Mouse (Mus musculus) frontal cortex, adult (tissue): ENCODE measurements at regions not wholly inside any gene's neighbourhood (a gene's known extent, or its start where the extent isn't known, plus 50 kb on each side); places are given as distances from the start of the nearest gene placed in this dataset.

Experiments
- ATAC-seq: cut with Nextera tagmentation; 2 replicates; pipeline ENCODE4 v1.9.2; 2017; ENCODE audit warnings: mild to moderate bottlenecking, moderate library complexity, mixed read lengths; ENCODE audit not compliant: low TSS enrichment

DNA sequence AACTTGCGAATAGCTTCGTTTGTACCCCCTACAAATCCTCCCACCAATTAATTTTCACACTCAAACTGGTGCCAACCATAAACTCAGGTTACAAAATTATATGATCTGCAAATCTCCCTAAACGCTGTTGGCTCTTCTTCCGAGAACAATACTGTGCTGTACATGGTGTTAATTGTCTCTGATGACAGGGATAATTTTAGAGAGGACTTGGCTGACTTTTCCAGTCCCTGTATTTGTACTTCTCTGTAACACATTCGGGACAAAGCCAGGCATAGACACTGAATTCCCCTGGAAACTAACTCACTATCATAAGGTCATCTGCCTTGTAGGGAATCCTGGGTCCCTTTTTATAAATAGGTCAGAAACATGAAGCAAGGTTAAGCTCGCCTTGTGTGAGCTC, 442.4 kb downstream of the Ppargc1a start:
- no peak for ATAC-seq

DNA sequence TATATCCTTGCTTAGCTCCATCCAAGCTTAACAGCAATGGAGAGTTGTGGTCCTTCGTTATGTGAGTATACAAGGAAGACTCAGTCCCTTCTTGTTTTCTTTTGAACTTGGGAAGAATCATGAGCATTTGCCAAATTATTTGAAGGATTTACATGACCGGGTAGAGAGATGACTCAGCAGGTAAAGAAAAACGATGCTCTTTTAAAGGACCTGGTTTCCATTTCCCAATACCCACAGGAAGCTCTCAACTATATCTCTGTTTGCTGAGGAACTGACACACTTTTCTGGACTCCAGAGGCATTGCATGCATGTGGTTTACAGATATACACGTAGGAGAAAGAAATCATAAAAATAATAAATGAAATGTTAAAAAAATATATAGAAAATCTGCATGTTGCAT, 457.5 kb downstream of the Ppargc1a start:
- ATAC-seq: no peak

DNA sequence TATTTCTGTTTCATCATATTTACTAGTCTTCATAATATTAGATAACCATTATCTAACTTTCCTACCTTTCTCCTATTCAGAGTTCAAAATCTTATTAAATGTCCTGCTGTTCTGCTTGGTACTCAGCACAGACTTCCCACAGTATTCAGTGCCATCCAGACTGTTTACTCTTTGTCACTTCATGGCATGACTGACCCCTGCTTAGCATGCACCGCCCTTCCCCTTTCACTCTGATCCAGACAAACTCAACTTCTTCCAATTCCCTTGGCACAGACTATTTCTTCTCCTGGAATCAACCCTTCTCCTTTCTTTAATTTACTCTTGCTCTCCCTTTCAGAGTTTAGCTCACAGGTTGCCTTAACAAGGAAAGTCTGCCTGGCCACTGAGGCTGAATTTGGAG, 458.8 kb downstream of the Ppargc1a start:
- ATAC-seq: no peak

DNA sequence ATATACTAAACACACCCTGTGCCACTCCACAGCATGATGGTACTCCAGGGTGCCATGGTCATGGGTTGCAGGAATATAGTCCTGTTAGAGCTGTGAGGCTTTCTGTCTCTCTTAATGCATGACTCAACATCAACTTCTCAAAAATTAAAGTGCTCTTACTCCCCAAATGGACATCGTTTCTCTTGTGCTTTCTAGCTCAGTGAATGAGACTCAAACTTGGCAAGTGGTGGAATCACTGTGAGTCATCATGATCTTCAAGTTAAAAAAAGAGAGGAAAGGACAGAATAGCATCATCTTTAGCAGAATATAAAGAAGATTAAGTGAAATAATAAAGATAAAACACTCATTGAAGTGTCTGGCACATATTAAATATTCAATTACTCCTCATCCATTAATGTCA, 459.3 kb downstream of the Ppargc1a start:
- ATAC-seq: peak; percentile 97

GRCm38 (mm10) chr5:51099902-51100301, 467.6 kb downstream of the Ppargc1a start:
- ATAC-seq: no peak

DNA sequence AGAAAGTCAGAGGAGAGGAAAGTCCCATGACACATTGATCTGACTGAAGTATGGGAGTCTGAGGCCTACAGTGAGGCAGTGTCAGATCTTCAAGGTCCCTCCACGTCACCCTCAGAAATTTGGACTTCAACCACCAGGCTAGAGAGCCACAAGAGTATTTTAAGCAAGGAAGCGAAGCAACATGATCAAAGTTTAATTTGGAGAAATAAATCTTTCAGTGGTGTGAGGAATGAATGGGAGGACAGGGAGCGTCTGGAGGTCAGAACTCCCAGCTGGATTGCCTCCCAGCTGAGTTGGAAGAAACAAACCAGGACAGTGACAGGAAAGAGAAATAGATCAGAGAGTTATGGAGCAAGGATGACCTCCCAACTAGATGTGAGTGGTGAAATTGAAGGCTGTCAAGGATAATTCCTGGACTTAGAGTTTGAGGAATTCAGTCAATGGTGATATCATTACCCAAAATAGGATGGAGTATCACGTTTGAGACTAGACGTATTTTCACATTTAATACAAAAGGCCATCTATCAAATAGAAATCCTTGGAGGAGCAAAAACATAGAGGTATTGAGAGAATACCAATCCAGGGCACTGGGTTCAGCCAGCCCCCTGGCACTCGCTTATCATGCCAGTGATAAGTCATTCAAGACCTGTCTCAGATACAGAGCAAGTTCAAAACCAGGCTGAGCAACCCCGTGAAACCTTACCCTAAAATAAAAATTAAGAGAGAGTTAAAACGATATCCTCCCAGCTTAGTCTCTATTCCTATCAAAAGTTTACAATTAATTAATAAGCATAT, 494.7 kb downstream of the Ppargc1a start:
- no peak for ATAC-seq

DNA sequence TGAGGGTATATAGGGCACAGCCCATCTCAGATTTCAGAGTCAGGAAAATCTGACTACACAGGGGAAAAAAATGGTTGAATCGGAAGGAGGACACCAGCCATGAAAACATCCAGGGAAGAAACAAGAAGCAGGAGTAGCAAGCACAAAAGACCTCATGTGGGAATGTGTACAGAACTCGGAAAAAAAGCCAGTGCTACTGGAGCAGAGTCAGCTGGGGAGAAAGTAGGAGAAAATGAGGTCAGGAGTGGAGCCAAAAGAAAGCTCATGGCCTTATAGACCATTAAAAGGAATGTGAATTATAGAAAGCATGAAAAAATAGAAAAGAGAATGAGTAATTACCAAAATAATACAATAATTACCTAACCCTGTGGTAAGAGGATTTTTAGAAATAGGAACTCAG, 495.4 kb downstream of the Ppargc1a start:
- no peak for ATAC-seq

DNA sequence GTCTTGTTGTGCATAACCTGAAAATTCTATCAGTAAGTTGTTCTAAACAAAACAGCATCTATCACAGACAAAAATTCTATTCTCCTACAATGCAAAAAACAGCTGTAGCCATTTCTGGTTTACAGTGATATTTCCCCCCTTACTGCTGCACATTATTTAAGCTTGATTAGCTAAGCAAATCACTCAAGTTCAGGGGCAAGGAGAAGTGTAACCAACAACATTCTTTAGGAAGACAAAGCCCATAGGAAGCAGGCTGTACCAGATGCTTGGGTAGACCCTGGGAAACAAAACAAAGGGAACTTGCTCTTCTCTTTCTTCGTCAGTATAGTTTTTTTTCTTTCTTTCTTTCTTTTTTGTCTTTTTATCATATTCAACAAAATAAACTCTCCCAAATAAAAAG, 497.9 kb downstream of the Ppargc1a start:
- no peak for ATAC-seq

GRCm38 (mm10) chr5:51045872-51046271, 521.7 kb downstream of the Ppargc1a start:
- ATAC-seq: no peak

GRCm38 (mm10) chr5:51041541-51042217, 525.8 kb downstream of the Ppargc1a start:
- no peak for ATAC-seq

DNA sequence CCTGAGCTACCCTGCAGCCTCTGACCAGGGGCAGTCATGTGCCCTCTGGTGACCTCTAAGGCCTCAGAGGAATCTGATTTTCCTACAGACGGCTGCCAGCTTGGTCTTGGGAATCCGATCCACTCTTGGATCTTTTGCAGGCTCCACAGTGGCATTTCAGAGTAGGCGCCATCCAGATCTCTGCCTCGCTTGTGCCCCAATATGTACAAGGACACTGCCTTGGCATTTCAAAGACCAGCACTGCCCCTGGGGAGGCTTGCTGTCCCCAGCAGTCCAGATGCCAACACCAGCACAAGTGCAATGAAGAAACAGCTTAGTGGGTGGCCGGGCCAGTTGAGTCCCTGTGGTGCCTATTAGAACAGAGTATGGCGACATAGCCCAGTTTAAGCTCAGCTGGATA, 526.6 kb downstream of the Ppargc1a start:
- no peak for ATAC-seq

GRCm38 (mm10) chr5:51040463-51040862, 527.1 kb downstream of the Ppargc1a start:
- no peak for ATAC-seq

- no peak for ATAC-seq
Observed at GRCm38 (mm10) chr5:51039713-51040178, 527.8 kb downstream of the Ppargc1a start.

DNA sequence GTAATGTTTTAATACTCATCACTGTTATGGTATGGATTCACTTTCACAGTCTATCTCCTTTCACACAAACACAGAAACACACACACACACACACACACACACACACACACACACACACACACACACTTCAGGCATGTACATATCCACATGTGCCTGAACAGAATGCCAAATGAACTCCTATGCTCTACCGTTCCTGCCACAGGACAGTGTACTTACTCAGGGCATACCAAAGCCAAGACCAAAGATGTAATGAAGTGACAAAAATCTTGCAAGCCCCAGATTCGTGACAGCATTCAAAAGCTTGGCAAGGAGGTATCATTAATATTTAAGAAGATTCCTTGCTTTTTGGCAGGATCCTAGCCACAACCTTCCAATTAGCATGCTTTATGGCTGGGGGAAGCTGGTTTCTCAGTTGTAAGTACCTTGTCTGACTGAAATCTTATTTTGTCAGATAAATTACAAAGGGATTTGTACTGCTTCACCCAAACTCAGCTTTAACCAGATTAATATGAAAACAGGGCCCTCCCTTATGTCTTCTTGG, 531.0 kb downstream of the Ppargc1a start:
- no peak for ATAC-seq

GRCm38 (mm10) chr5:51028966-51029365, 538.6 kb downstream of the Ppargc1a start:
- no peak for ATAC-seq

GRCm38 (mm10) chr5:50990822-50991537, 576.5 kb downstream of the Ppargc1a start:
- peak; percentile 64; the same call in 1 of the 2 replicates for ATAC-seq
